Mouse (Mus musculus) activated CD4-positive, CD25-positive, alpha-beta regulatory T cell (primary cell): ENCODE data around the gene Olfr493. TPM values are rescaled to one million over a fixed set of nuclear protein-coding genes. Genes with fewer than 3 reads are reported as not detected.

Source experiments
- polyA plus RNA-seq, 2 experiments: library from polyadenylated mRNA; unstranded; fragments of 100-300 nt; shearing (Covaris generic); gene quantifications; one replicate each; pipeline ENCODE4 v1.2.1; 2017

Gene Olfr493
- polyA plus RNA-seq, result not detected

DNA sequence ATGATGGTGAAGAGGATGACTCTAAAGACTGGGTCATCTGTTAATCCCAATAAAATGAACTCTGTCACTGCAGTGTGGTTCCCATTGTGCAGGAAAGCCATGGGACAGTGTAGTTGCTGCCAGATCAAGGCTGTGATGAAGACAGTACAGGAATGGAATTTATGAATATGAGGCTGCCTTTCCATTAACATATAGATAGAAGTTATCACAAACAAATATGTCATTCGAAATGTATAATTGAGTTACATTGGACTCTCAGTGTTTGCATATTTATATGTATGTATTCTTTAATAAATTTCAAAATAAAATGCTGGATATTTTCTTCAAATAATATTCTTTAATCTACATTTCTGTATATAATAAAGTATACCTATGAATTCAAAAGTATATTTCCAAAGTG lies at the start of gene Olfr493:
TSS of gene Olfr493 (minus strand) at position 101 of the 400 bp plus-strand sequence.

DNA sequence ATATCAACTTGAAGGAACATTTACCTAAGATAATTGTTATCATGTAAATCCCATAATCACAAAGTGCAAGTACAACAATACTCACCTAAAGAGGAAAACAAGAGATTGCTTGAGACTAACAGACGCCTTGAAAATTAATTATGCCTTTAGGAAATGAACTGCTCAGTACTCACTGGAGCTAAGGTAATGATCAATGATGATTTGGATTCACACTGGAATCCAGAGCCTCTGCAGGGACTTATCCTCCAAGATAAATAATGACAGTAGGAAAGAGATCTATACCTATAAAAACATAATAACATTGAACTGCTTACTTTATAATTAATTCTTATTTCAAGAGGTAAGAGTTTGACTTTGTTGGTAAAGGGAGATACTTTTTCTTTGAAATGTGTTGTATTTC lies 46.1 kb upstream of the Olfr493 start, which contains the start of gene Olfr495:
TSS of gene Olfr495 (plus strand) at position 301 of the 400 bp plus-strand sequence.

DNA sequence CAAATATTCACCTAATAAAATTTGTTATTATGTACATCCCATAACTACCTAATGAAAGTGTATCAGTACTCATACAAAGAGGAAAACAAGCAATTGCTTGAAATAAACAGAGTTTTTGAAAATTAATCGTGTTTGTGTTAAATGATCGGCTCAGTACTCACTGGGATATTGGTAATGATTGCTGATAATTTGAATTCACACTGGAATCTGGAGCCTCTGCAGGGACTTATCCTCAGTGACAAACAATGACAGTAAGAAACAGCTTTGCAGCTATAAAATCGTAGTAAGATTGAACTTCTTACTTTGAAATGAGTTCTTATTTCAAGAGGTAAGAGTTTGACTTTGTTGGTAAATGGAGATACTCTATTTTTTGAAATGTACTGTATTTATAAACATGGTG lies 18.3 kb upstream of the Olfr493 start, which contains the start of gene Olfr494:
TSS of gene Olfr494 (plus strand) at position 301 of the 400 bp plus-strand sequence.

DNA sequence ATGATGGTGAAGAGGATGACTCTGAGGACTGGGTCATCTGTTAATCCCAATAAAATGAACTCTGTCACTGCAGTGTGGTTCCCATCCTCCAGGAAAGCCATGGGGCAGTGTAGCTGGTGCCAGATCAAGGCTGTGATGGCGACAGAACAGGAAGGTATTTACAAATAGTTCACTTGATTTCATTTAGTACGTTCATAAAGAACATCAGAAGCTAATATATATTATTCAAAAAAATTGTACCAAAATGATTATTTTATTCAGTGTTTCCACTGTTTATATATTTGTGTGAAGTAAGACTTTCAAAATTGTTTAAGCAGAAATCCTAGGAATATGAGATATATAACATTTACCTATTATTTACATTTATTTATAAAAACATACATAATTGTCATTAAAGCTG lies 23.2 kb downstream of the Olfr493 start, which contains the start of gene Olfr492:
TSS of gene Olfr492 (minus strand) at position 101 of the 400 bp plus-strand sequence.

DNA sequence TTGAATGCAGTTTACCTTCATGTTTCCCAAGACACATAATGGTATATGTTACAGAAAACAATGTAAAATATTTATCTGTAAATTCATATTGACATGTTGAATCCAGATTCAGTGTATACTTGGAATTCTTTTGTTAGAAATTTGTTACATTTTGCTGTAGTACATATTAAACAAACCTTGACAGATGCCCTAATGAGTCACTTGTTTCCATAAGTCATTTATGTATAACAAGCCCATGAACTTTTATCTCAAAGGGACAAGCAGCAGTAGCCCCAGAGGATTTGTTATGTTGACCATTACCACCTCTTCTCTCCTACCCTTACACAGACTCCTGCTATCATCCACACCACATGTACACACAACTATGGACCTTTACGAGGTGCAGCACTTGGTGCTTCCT lies 33.6 kb downstream of the Olfr493 start, which contains the start of gene Olfr491:
TSS of gene Olfr491 (plus strand) at position 301 of the 400 bp plus-strand sequence.

Other genes starting within 250 kb of the Olfr493 start
- under 1 TPM; 0.10 to 0.16 TPM for gene Olfr482, start 249.4 kb downstream of the Olfr493 start, polyA plus RNA-seq
- gene Olfr483, start 246.1 kb downstream of the Olfr493 start, polyA plus RNA-seq, result under 1 TPM in 1 of 2 experiments, not detected in 1; 0.21 TPM
- gene Olfr484, start 219.5 kb downstream of the Olfr493 start, polyA plus RNA-seq, result not detected
- not detected for gene Olfr485, start 187.1 kb downstream of the Olfr493 start, polyA plus RNA-seq
- gene Olfr486, start 174.2 kb downstream of the Olfr493 start, polyA plus RNA-seq, result not detected
- gene Olfr487, start 132.3 kb downstream of the Olfr493 start, polyA plus RNA-seq, result not detected
- under 1 TPM in 1 of 2 experiments, not detected in 1; 0.41 TPM for gene Olfr488, start 88.6 kb downstream of the Olfr493 start, polyA plus RNA-seq
- not detected for gene Olfr490, start 58.0 kb downstream of the Olfr493 start, polyA plus RNA-seq
- under 1 TPM in 1 of 2 experiments, not detected in 1; 0.31 TPM for gene Olfr491, start 33.5 kb downstream of the Olfr493 start, polyA plus RNA-seq
- gene Olfr492, start 23.3 kb downstream of the Olfr493 start, polyA plus RNA-seq, result not detected
- gene Olfr494, start 18.4 kb upstream of the Olfr493 start, polyA plus RNA-seq, result not detected
- gene Olfr495, start 46.2 kb upstream of the Olfr493 start, polyA plus RNA-seq, result not detected
- not detected for gene Olfr497, start 73.4 kb upstream of the Olfr493 start, polyA plus RNA-seq
- not detected for gene Olfr498, start 118.3 kb upstream of the Olfr493 start, polyA plus RNA-seq
- under 1 TPM in 1 of 2 experiments, not detected in 1; 0.61 TPM for gene Olfr502, start 178.1 kb upstream of the Olfr493 start, polyA plus RNA-seq
- not detected for gene Olfr503, start 197.5 kb upstream of the Olfr493 start, polyA plus RNA-seq
- gene Olfr504, start 218.8 kb upstream of the Olfr493 start, polyA plus RNA-seq, result not detected